Mouse (Mus musculus) ES-Bruce4 (cell line): ENCODE results near the gene Asic2.

ENCODE experiments used
- CTCF ChIP-seq: IDR thresholded peaks from one replicate; pipeline ENCODE4 v1.8.1; 2011; ENCODE audit warnings: low read depth, low read length
- POLR2A ChIP-seq: IDR thresholded peaks from one replicate; pipeline ENCODE4 v1.8.1; 2011; ENCODE audit warnings: low read length; ENCODE audit not compliant: insufficient read depth

- TF ChIP-seq CTCF (no peak), POLR2A (no peak)
Measured at GRCm38 (mm10) chr11:81092161-81092560, 876.1 kb downstream of the Asic2 start.
